Mouse (Mus musculus): ENCODE data around the gene Rpl11.

DNA sequence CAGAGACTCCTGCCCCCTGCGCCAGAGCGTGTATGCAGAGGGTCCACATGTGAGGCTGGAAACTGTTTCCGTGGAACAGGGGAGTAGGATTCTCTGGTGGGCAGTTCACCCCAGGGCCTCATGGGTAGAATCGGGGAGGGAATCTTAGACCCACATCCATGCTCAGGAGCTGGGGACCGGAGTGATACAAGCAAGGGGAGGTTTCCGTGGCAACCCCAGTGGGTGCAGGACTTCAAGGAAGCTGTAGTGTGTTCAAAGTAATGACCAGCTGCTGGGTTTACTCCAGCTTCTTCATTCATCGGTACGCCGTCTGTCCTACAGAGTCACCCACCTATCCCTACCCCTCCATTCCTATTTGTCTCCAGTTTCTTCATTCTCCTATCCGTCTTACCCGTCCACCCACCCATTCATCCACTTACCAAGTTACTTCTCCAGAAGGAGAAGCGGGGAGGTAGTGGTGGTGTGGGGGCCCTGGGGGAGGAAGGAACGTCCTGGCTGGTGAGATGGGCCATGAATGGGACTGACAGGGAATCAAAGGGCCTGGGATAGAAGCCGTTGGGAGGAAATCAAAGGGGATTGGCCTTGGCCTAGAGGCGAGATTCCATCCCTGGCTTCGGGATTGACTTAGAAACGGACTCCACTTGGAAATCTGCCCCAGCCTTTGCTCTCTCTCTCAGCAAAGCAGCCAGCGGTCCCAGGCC, 41.4 kb upstream of the Rpl11 start:
- TF ChIP-seq CTCF (IDR thresholded peaks at IDR 0.05; ENCODE audit: low read depth, low read length) (no peak), POLR2A (IDR thresholded peaks at IDR 0.05; ENCODE audit: insufficient read depth, low read length) (no peak)

Data from ES-Bruce4 (cell line).